In genomic region chr11:79947265-79947664, GRCm38 (mm10) we compare ENCODE assay signal across 21 mouse cellular contexts. TPM values are rescaled to one million over a fixed set of nuclear protein-coding genes. Genes with fewer than 3 reads are reported as not detected.
DNase-seq lines count a peak whose midpoint lies in the region; ATAC-seq and TF ChIP-seq lines count a peak whose summit lies in the region.
"Had no signal": no experiment of that assay in that cellular context is flagged by ENCODE, and none has a peak within 500 bp of the region (broad histone marks: within the 10 kb centered on the region; RNA-seq: fewer than 3 reads in every experiment).

No protein-coding gene starts in this region.

- 73% methylated on average over 3 of the region's 3 CpGs for whole genome bisulfite sequencing in intestine, embryonic 16.5 days
- WGBS in intestine, embryonic 15.5 days: 81% methylated on average over 3 of the region's 3 CpGs
- WGBS in intestine, postnatal 0 days: 50% methylated on average over 3 of the region's 3 CpGs
- WGBS in liver, postnatal 0 days (ENCODE audit: insufficient replicate concordance): 94% methylated on average over 3 of the region's 3 CpGs

- H3K9me3 ChIP-seq in intestine, embryonic 16.5 days (ENCODE audit: control insufficient read depth, low read length): no peaks in the 10 kb centered on the region
- no peaks in the 10 kb centered on the region for H3K9me3 ChIP-seq in intestine, embryonic 15.5 days
- no peaks in the 10 kb centered on the region for H3K9me3 ChIP-seq in intestine, postnatal 0 days (ENCODE audit: control insufficient read depth)
- no peaks in the 10 kb centered on the region for H3K9me3 ChIP-seq in liver, postnatal 0 days (ENCODE audit: low read length)
- H3K9me3 ChIP-seq: G1E had no signal

- peak; percentile 23 for DNase-seq in yolk sac, embryonic 10.5 days (ENCODE audit: low spot score)
- DNase-seq in liver, postnatal 0 days: no peak
- DNase-seq in gastrocnemius, adult 8-10 months (ENCODE audit: low spot score in 2 of 2): no peak
- DNase-seq: adrenal gland, adult 2 months; adrenal gland, adult 8-10 months; adrenal gland, postnatal 10 days; adrenal gland, postnatal 14 days; adrenal gland, postnatal 25 days; adrenal gland, postnatal 36 days; B cell, adult 2 months; cerebellum, adult 11 months; cerebellum, adult 11-12 months; cerebellum, adult 18-20 months had no signal

- no peak overlapping the region for H3K9ac ChIP-seq in intestine, embryonic 16.5 days (ENCODE audit: low read depth, low read length)
- no peak overlapping the region for H3K9ac ChIP-seq in intestine, embryonic 15.5 days
- no peak overlapping the region for H3K9ac ChIP-seq in intestine, postnatal 0 days (ENCODE audit: low read depth, low read length)
- H3K9ac ChIP-seq in liver, postnatal 0 days (replicated peaks): no peak overlapping the region

- no peaks in the 10 kb centered on the region for H3K27me3 ChIP-seq in intestine, embryonic 16.5 days (replicated peaks; ENCODE audit: control insufficient read depth, insufficient read depth, low read length)
- H3K27me3 ChIP-seq in intestine, embryonic 15.5 days (replicated peaks): no peaks in the 10 kb centered on the region
- H3K27me3 ChIP-seq in intestine, postnatal 0 days (replicated peaks; ENCODE audit: control insufficient read depth, insufficient read depth, low read length): no peaks in the 10 kb centered on the region
- H3K27me3 ChIP-seq in liver, postnatal 0 days (ENCODE audit: insufficient read depth, low read length): no peaks in the 10 kb centered on the region
- H3K27me3 ChIP-seq: CH12.LX, Patski had no signal

- H3K27ac ChIP-seq in intestine, embryonic 16.5 days (ENCODE audit: low read length): peak overlapping the region; percentile 43; the same call in 1 of the 2 replicates
- H3K27ac ChIP-seq in intestine, embryonic 15.5 days: no peak overlapping the region
- no peak overlapping the region for H3K27ac ChIP-seq in intestine, postnatal 0 days (ENCODE audit: low read depth, low read length)
- no peak overlapping the region for H3K27ac ChIP-seq in liver, postnatal 0 days (ENCODE audit: low read depth)

- no peaks in the 10 kb centered on the region for H3K4me1 ChIP-seq in intestine, embryonic 16.5 days (ENCODE audit: control insufficient read depth, insufficient read depth, low read length)
- H3K4me1 ChIP-seq in intestine, embryonic 15.5 days (replicated peaks): no peaks in the 10 kb centered on the region
- no peaks in the 10 kb centered on the region for H3K4me1 ChIP-seq in intestine, postnatal 0 days (replicated peaks; ENCODE audit: control insufficient read depth, insufficient read depth, low read length)
- H3K4me1 ChIP-seq in liver, postnatal 0 days (ENCODE audit: insufficient read depth): no peaks in the 10 kb centered on the region

- TF ChIP-seq EP300 in liver, postnatal 0 days (IDR thresholded peaks at IDR 0.05; ENCODE audit: low read depth): no peak

- ATAC-seq in intestine, embryonic 16.5 days: peak; percentile 59
- no peak for ATAC-seq in intestine, embryonic 15.5 days
- ATAC-seq in intestine, postnatal 0 days: peak; percentile 68
- no peak for ATAC-seq in liver, postnatal 0 days
- ATAC-seq: activated CD4-positive, CD25-positive, alpha-beta regulatory T cell, adult 4 months; CD4-positive, CD25-positive, alpha-beta regulatory T cell, adult 4 months; Patski had no signal

- H3K4me2 ChIP-seq in intestine, embryonic 16.5 days (ENCODE audit: low read depth, low read length): no peak overlapping the region
- H3K4me2 ChIP-seq in intestine, embryonic 15.5 days (replicated peaks): no peak overlapping the region
- no peak overlapping the region for H3K4me2 ChIP-seq in intestine, postnatal 0 days (replicated peaks; ENCODE audit: low read depth)
- no peak overlapping the region for H3K4me2 ChIP-seq in liver, postnatal 0 days (ENCODE audit: low read depth, low read length)

- H3K4me3 ChIP-seq in intestine, embryonic 16.5 days (ENCODE audit: low read length): no peak overlapping the region
- H3K4me3 ChIP-seq in intestine, embryonic 15.5 days (replicated peaks): no peak overlapping the region
- no peak overlapping the region for H3K4me3 ChIP-seq in intestine, postnatal 0 days (ENCODE audit: low read depth, low read length)
- H3K4me3 ChIP-seq in liver, postnatal 0 days (ENCODE audit: low read depth, low read length): no peak overlapping the region

- no peak for TF ChIP-seq CTCF in intestine, postnatal 0 days (IDR thresholded peaks at IDR 0.05; ENCODE audit: low read depth)
- TF ChIP-seq CTCF in liver, postnatal 0 days (IDR thresholded peaks at IDR 0.05; ENCODE audit: low read depth): no peak

- H3K36me3 ChIP-seq in intestine, embryonic 16.5 days (ENCODE audit: control insufficient read depth, insufficient read depth, low read length): peaks cover 18% of the 10 kb centered on the region; the same call in 1 of the 2 replicates
- H3K36me3 ChIP-seq in intestine, embryonic 15.5 days: peaks cover 37% of the 10 kb centered on the region
- peaks cover 71% of the 10 kb centered on the region for H3K36me3 ChIP-seq in intestine, postnatal 0 days (ENCODE audit: control insufficient read depth, insufficient read depth)
- H3K36me3 ChIP-seq in liver, postnatal 0 days (replicated peaks; ENCODE audit: insufficient read depth, low read length): peaks cover 72% of the 10 kb centered on the region

RNA-seq across cellular contexts. Expression of gene Utp6, which starts 14.9 kb away (rescaled TPM):
- polyA plus RNA-seq in intestine, embryonic 16.5 days (2015; fragmentation: Nextera tagmentation; extraction: Ambion mirVana): 41.5 and 44.7 TPM in 2 replicates
- polyA plus RNA-seq in intestine, embryonic 15.5 days (2015; fragmentation: Nextera tagmentation; extraction: Ambion mirVana): 47.0 and 50.0 TPM in 2 replicates
- polyA plus RNA-seq in intestine, postnatal 0 days (2015; fragmentation: Nextera tagmentation; extraction: Ambion mirVana): 24.4 and 24.5 TPM in 2 replicates
- polyA plus RNA-seq in liver, postnatal 0 days (2015; fragmentation: Nextera tagmentation; extraction: Ambion mirVana): 15.1 and 15.9 TPM in 2 replicates
- 10 to 100 TPM; 28.0 to 36.7 (median 29.4) TPM for total RNA-seq in gastrocnemius, adult 8-10 months (2022)

RNA-seq across cellular contexts. Expression of gene Suz12, which starts 45.6 kb away (rescaled TPM):
- 13.6 and 14.3 TPM in 2 replicates for polyA plus RNA-seq in intestine, embryonic 16.5 days (2015; fragmentation: Nextera tagmentation; extraction: Ambion mirVana)
- polyA plus RNA-seq in intestine, embryonic 15.5 days (2015; fragmentation: Nextera tagmentation; extraction: Ambion mirVana): 19.2 and 22.6 TPM in 2 replicates
- 14.2 and 18.5 TPM in 2 replicates for polyA plus RNA-seq in intestine, postnatal 0 days (2015; fragmentation: Nextera tagmentation; extraction: Ambion mirVana)
- polyA plus RNA-seq in liver, postnatal 0 days (2015; fragmentation: Nextera tagmentation; extraction: Ambion mirVana): 10.7 and 11.2 TPM in 2 replicates
- total RNA-seq in gastrocnemius, adult 8-10 months (2022): 10 to 100 TPM; 19.2 to 24.1 (median 21.6) TPM

Comparison
In these comparisons a context has a peak if more than half of its experiments do, and no peak if none do; other contexts are left out.
1. ATAC-seq: peak in intestine, embryonic 16.5 days (single experiment) and intestine, postnatal 0 days (single experiment); none in intestine, embryonic 15.5 days (single experiment) and liver, postnatal 0 days (single experiment).